Mouse (Mus musculus): ENCODE data around the gene Gm11084.
A peak's percentile ranks its signal among the peaks of the same experiment; 100 is the strongest.
"Not testable (repeated sequence)": the region's sequence is repeated elsewhere in the genome, so short reads cannot be mapped to it uniquely, and the experiment has no call there.

Gm11084 gene

DNA sequence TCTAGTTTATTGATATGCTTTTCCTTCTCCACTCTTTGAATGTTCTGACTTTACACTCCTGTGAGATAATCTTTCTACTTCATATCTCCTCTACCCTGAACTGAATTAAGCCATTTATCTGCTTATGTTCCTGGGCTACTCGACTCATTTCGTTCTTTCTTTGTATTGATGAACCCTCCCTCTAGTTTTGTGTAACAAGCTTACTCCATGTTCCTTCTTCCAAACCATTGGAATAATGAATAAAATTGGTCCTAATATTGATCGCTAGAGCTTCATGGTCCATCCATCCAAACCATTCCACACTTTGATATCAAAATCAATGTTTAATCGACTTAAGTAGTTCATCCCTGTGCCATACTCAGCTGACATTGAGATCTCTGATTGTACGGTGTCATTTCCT is at the start of gene Gm11084:
Gene Gm11084 (minus strand): TSS at position 101 of the 400 bp plus-strand sequence.
- no peak for DNase-seq (ENCODE audit: low spot score)

- no peak for DNase-seq (ENCODE audit: low spot score)
Observed at GRCm38 (mm10) chr2:73031061-73032055, 44.8 kb upstream of the Gm11084 start.

DNA sequence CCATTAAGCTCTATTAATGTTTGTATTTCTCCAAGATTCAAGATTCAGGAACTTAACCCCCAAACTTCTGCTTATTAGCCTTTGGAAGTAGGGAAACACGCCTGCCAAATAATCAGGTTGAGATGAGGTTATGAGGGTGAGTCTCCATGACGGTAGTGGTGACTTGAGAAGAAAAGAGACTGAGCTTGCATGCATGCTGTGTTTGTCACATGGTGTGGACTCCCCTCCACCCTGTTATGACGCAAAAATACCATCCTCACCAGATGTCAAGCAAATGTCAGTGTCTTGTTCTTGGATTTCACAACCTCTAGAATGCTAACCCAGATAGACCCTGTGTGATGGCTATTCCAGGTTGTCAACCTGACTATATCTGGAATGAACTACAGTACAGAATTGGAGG is 43.3 kb upstream of the Gm11084 start:
- no peak for DNase-seq (ENCODE audit: low spot score)

GRCm38 (mm10) chr2:73028019-73028418 is 41.5 kb upstream of the Gm11084 start:
- no peak for DNase-seq (ENCODE audit: low spot score)

GRCm38 (mm10) chr2:73027126-73027525 is 40.6 kb upstream of the Gm11084 start:
- no peak for DNase-seq (ENCODE audit: low spot score)

- peak; percentile 35 for DNase-seq (ENCODE audit: low spot score)
Observed at GRCm38 (mm10) chr2:73023803-73024202, 37.3 kb upstream of the Gm11084 start.

GRCm38 (mm10) chr2:73021046-73021445 is 34.5 kb upstream of the Gm11084 start:
- peak; percentile 12 for DNase-seq (ENCODE audit: low spot score)

DNA sequence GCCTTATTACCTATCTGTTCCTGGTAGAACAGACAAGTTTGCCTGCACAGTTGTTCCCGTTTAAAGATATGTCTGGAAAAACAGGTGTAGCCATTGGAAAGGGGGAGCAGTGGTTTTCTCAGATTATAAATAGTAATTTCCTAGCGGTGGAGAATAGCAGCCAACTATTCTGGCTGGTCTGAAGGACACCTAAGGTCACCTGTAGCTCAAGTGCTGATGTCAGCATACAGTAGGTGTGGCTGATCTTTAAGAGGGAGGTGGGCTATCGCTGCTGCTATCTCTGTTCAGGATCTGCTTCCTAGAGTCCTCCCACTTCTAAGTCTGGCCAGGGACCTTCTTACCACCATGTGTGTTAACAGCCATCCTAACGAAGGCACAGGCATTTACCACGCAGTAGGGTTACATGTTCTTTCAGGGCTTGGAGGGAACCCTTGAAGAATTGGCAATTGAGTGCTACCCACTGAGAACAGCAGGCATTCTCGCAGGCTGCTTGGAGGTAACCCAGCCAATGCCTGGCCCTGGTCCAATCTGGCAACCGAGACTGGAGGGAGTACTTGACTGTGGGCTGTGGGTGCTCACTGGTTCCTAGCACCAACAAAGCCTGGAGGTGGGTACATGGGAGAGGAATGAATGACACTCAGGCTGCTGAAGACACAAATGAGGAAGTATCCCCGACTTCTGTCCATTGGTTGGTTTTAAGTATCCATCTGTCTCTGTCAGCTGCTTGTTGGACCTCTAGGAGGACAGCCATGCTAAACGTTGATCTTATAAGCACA is 33.0 kb upstream of the Gm11084 start:
- DNase-seq (ENCODE audit: low spot score), result peak; percentile 63

DNA sequence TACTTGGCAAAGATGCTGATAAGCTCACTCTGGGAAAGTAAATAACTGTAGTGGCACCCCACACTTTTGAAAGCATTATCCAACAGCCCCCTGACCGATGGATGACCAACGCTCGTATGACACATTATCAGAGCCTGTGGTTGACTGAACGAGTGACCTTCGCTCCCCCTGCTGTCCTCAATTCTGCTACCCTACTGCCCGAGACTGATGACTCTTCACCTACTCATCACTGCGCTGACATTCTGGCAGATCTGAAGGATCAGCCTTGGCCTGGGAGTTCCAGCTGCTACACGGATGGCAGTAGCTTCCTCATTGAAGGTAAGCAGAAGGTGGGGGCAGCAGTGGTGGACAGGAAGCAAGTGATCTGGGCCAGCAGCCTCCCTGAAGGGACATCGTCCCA is 27.5 kb upstream of the Gm11084 start:
- DNase-seq (ENCODE audit: low spot score), result not testable (repeated sequence)

GRCm38 (mm10) chr2:73012636-73013035 is 26.1 kb upstream of the Gm11084 start:
- no peak for DNase-seq (ENCODE audit: low spot score)

DNA sequence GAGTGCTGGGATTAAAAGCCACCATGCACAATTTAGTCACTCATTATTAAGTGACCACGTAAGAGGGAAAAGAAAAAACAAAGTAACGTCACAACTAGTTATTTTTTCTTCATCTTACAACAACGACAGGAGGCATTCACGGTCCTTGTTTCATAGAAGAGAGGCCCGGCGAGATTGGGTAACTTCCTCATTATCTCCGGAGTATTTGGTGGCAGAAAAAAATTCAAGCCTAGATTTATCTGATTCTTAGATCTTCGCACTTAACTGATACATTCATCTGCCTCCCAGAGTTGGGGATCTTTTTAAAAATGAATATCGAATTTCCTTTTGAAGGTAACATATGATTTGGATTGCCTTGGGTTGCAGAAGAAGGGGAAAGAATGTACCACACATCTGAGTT is 21.0 kb upstream of the Gm11084 start:
- DNase-seq (ENCODE audit: low spot score), result no peak

- DNase-seq (ENCODE audit: low spot score), result no peak
Observed at GRCm38 (mm10) chr2:73005611-73006515, 19.3 kb upstream of the Gm11084 start.

GRCm38 (mm10) chr2:73003751-73004717 is 17.5 kb upstream of the Gm11084 start:
- peak; percentile 88 for DNase-seq (ENCODE audit: low spot score)

GRCm38 (mm10) chr2:73003049-73003448 is 16.5 kb upstream of the Gm11084 start:
- no peak for DNase-seq (ENCODE audit: low spot score)

- DNase-seq (ENCODE audit: low spot score), result no peak
Observed at GRCm38 (mm10) chr2:73002451-73002850, 15.9 kb upstream of the Gm11084 start.

GRCm38 (mm10) chr2:73001994-73002393 is 15.5 kb upstream of the Gm11084 start:
- no peak for DNase-seq (ENCODE audit: low spot score)

DNA sequence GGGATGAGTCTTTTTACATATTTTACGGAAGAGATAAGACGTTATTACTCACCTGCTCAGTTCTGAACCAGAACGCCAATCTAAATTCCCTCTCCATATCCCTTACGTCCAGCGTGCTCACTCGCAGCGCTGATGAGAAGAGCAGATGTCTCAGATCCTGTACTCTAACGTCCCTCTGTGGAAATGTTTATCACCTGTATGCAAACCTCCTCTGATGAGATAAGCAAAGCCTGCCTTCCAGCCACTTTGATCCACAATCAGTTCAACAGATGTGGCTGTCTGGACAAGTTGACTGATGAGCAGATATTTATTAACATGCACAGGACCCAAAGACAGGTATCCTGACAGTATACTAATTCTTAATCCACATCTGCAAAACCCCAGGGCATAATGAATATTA is 13.7 kb upstream of the Gm11084 start:
- DNase-seq (ENCODE audit: low spot score), result no peak

GRCm38 (mm10) chr2:72997586-72997985 is 11.1 kb upstream of the Gm11084 start:
- no peak for DNase-seq (ENCODE audit: low spot score)

- peak; percentile 86 for DNase-seq (ENCODE audit: low spot score)
Observed at GRCm38 (mm10) chr2:72996808-72997378, 10.4 kb upstream of the Gm11084 start.
